Mouse (Mus musculus) stomach, embryonic 14.5 days (tissue): ENCODE results near the gene Bora. TPM values are rescaled to one million over a fixed set of nuclear protein-coding genes. Genes with fewer than 3 reads are reported as not detected.

ENCODE experiments used
- ATAC-seq: fragments of 200-750 bp; cut with Nextera tagmentation; 2 replicates; pipeline ENCODE4 v1.8.0; 2017; ENCODE audit warnings: low read depth, moderate TSS enrichment; ENCODE audit not compliant: insufficient number of reproducible peaks, insufficient read depth, low FRiP score
- H3K27ac ChIP-seq: fragments of 300-500 bp; sonication (generic); 2 replicates; pipeline ENCODE4 v1.5.1; 2014; ENCODE audit warnings: mild to moderate bottlenecking, low read length, moderate library complexity, mixed read lengths
- H3K27me3 ChIP-seq: fragments of 300-500 bp; sonication (generic); 2 replicates; pipeline ENCODE4 v1.6.1; 2014; ENCODE audit warnings: low read length, control low read depth, mixed read lengths; ENCODE audit not compliant: control insufficient read depth, insufficient read depth
- H3K36me3 ChIP-seq: fragments of 300-500 bp; sonication (generic); 2 replicates; pipeline ENCODE4 v1.6.1; 2014; ENCODE audit warnings: mild to moderate bottlenecking, control low read depth, low read length, moderate library complexity, mixed read lengths; ENCODE audit not compliant: control insufficient read depth, insufficient read depth
- H3K4me1 ChIP-seq: fragments of 300-500 bp; sonication (generic); 2 replicates; pipeline ENCODE4 v1.6.1; 2014; ENCODE audit warnings: low read length, control low read depth, mixed read lengths; ENCODE audit not compliant: control insufficient read depth, insufficient read depth
- H3K4me2 ChIP-seq: fragments of 300-500 bp; sonication (generic); replicated peaks from 2 replicates; pipeline ENCODE4 v1.6.1; 2014; ENCODE audit warnings: low read depth, low read length, control low read depth
- H3K4me3 ChIP-seq: fragments of 300-500 bp; sonication (generic); 2 replicates; pipeline ENCODE4 v1.5.1; 2014; ENCODE audit warnings: low read depth, low read length, control low read depth
- H3K9ac ChIP-seq: fragments of 300-500 bp; sonication (generic); replicated peaks from 2 replicates; pipeline ENCODE4 v1.6.1; 2014; ENCODE audit warnings: low read depth, mild to moderate bottlenecking, control low read depth, low read length, moderate library complexity, mixed read lengths
- H3K9me3 ChIP-seq: fragments of 300-500 bp; sonication (generic); 2 replicates; pipeline ENCODE4 v1.6.1; 2016; ENCODE audit warnings: low read depth, low read length, control low read depth; ENCODE audit not compliant: control insufficient read depth
- WGBS: fragments of 180-500 bp; shearing (Covaris S2); extraction: QIAGEN DNeasy Blood & Tissue Kit; methylation state at CpG from one replicate; pipeline ENCODE4 v1.1.7; 2014; 5-methylcytosine and 5-hydroxymethylcytosine counted together
- polyA plus RNA-seq: library from polyadenylated mRNA; unstranded; fragments of >200 nt; fragmentation: Nextera tagmentation; extraction: Ambion mirVana; gene quantifications from 2 replicates; pipeline ENCODE4 v1.2.1, GENCODE M21; 2014

The Bora gene
- polyA plus RNA-seq, 1 experiment from 2014 or later: 74.0 TPM

- Histone ChIP-seq H3K4me1 (no peaks in the 10 kb centered on the region), H3K9ac (no peak overlapping the region), H3K4me3 (no peak overlapping the region), H3K36me3 (no peaks in the 10 kb centered on the region), H3K9me3 (no peaks in the 10 kb centered on the region), H3K27ac (no peak overlapping the region), H3K27me3 (no peaks in the 10 kb centered on the region), H3K4me2 (no peak overlapping the region)
- no peak for ATAC-seq
- 84% methylated on average over 4 of the region's 4 CpGs for WGBS
These were observed 78.1 kb downstream of the Bora start for GRCm38 (mm10) chr14:99124076-99124475.

Other genes with a start within 250 kb of the Bora start
- 1.5 and 1.7 TPM in 2 replicates for gene Rpl36a-ps1, start 51.9 kb upstream of the Bora start, polyA plus RNA-seq
- 75.8 and 78.7 TPM in 2 replicates for gene Mzt1, start 88 bp upstream of the Bora start, polyA plus RNA-seq
- gene Pibf1, start 53.2 kb downstream of the Bora start, polyA plus RNA-seq: 21.5 and 21.6 TPM in 2 replicates
- 40.3 and 41.5 TPM in 2 replicates for gene Dis3, start 53.5 kb downstream of the Bora start, polyA plus RNA-seq